Mouse (Mus musculus) thymus, postnatal 25 days (tissue): ENCODE measurements around the gene Orc5.
"Not testable (repeated sequence)": the region's sequence is repeated elsewhere in the genome, so short reads cannot be mapped to it uniquely, and the experiment has no call there.

Experiments used
- DNase-seq: peaks from one replicate; pipeline ENCODE4 v3.0.0; 2022

Gene Orc5

GRCm38 (mm10) chr5:22532571-22532970 is 17.7 kb downstream of the Orc5 start:
- DNase-seq = no peak

- no peak for DNase-seq
Measured at GRCm38 (mm10) chr5:22522612-22523011, 27.6 kb downstream of the Orc5 start.

GRCm38 (mm10) chr5:22519708-22520107 is 30.5 kb downstream of the Orc5 start:
- no peak for DNase-seq

GRCm38 (mm10) chr5:22515745-22516144 is 34.5 kb downstream of the Orc5 start:
- DNase-seq = not testable (repeated sequence)

GRCm38 (mm10) chr5:22514231-22514630 is 36.0 kb downstream of the Orc5 start:
- not testable (repeated sequence) for DNase-seq

GRCm38 (mm10) chr5:22512579-22512978 is 37.6 kb downstream of the Orc5 start:
- not testable (repeated sequence) for DNase-seq

GRCm38 (mm10) chr5:22511824-22512223 is 38.4 kb downstream of the Orc5 start:
- DNase-seq = no peak

- no peak for DNase-seq
Measured at GRCm38 (mm10) chr5:22508560-22508959, 41.7 kb downstream of the Orc5 start.

GRCm38 (mm10) chr5:22499437-22499836 is 50.8 kb downstream of the Orc5 start:
- no peak for DNase-seq

GRCm38 (mm10) chr5:22491088-22491487 is 59.1 kb downstream of the Orc5 start:
- DNase-seq = no peak

- DNase-seq = peak; percentile 24
Measured at GRCm38 (mm10) chr5:22489091-22489490, 61.1 kb downstream of the Orc5 start.

- no peak for DNase-seq
Measured at GRCm38 (mm10) chr5:22486601-22487206, 63.5 kb downstream of the Orc5 start.

GRCm38 (mm10) chr5:22485764-22486163 is 64.5 kb downstream of the Orc5 start:
- DNase-seq = no peak

- DNase-seq = no peak
Measured at GRCm38 (mm10) chr5:22482567-22482966, 67.7 kb downstream of the Orc5 start.

- DNase-seq = not testable (repeated sequence)
Measured at GRCm38 (mm10) chr5:22472445-22472844, 77.8 kb downstream of the Orc5 start.

GRCm38 (mm10) chr5:22471243-22471642 is 79.0 kb downstream of the Orc5 start:
- no peak for DNase-seq

- no peak for DNase-seq
Measured at GRCm38 (mm10) chr5:22452871-22453661, 97.2 kb downstream of the Orc5 start.

GRCm38 (mm10) chr5:22452452-22452851 is 97.8 kb downstream of the Orc5 start:
- no peak for DNase-seq

GRCm38 (mm10) chr5:22451764-22452163 is 98.5 kb downstream of the Orc5 start:
- no peak for DNase-seq

- no peak for DNase-seq
Measured at GRCm38 (mm10) chr5:22449492-22449891, 100.7 kb downstream of the Orc5 start.
